Mouse (Mus musculus) ES-Bruce4 (cell line): ENCODE data around the gene Olfml1.

ENCODE experiments used
- CTCF ChIP-seq: IDR thresholded peaks from one replicate; pipeline ENCODE4 v1.8.1; 2011; ENCODE audit warnings: low read depth, low read length
- EP300 ChIP-seq: IDR thresholded peaks from 2 replicates; pipeline ENCODE4 v1.6.1; 2011; ENCODE audit warnings: low read depth, low read length; ENCODE audit not compliant: insufficient read depth

DNA sequence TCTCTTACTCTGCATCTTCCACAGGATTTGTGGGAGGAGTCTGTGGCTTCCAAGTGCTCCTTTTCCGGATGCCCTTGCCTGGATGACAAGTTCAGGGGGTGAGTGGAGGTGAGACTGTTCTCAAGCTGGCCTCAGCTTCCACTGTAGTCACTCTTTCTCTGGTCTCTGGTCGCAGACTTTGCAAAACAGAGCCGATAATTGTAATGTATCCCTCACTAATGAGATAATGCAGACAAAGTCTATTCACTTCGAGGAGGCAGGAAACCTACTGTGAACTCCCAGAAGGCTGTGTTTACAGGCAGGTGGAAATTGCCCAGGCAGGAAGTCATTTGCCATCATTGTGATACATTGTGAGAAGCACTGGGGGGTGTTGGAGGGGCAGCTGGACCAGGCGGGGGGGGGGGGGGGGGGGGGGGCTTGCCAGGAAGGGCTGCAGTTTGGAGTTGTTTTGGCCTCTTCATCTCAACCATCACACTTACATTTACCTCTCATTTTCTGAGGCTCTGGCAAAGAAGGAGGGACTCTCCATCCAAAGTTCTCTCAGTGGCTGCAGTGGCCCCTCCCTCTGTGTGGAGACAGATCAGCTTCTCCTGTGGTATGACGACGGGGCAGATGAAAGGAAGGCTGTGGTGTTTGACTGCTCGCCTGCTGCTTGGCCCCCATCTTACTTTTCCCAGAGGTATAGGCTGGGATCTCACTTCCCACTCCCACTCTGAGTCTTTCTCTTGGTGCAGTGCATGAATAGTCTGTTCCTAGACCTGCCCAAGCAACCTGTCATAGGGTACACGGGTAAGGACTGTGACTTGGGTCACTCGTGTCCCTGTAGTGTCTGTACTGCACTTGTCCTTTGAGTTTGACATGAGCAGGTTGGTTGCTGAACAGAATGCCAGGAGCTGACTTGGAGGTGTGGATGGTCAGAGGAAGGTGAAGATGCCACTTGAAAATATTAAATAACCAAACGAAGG is 51.1 kb downstream of the Olfml1 start:
- TF ChIP-seq EP300 (peak; percentile 74; the same call in 1 of the 2 replicates), CTCF (no peak)
